Mouse (Mus musculus) adrenal gland, postnatal 14 days (tissue): ENCODE results near the gene Slc22a30. TPM values are rescaled to one million over a fixed set of nuclear protein-coding genes. Genes with fewer than 3 reads are reported as not detected.
"Not testable (repeated sequence)": the region's sequence is repeated elsewhere in the genome, so short reads cannot be mapped to it uniquely, and the experiment has no call there.

Source experiments
- DNase-seq: peaks from one replicate; pipeline ENCODE4 v3.0.0; 2021; ENCODE audit warnings: mixed read lengths
- long read RNA-seq, 2 experiments: library from polyadenylated mRNA; stranded (forward); transcript quantifications; one replicate each; pipeline ENCODE4 v2.0.0; 2021
- total RNA-seq: library from RNA; stranded (reverse); gene quantifications from 2 replicates; pipeline ENCODE4 v1.2.3, GENCODE M21; 2021

Gene Slc22a30
- total RNA-seq = not detected in 2 replicates
- long read RNA-seq, experiment 1 = 0 reads
- long read RNA-seq, experiment 2 = 0 reads

DNA sequence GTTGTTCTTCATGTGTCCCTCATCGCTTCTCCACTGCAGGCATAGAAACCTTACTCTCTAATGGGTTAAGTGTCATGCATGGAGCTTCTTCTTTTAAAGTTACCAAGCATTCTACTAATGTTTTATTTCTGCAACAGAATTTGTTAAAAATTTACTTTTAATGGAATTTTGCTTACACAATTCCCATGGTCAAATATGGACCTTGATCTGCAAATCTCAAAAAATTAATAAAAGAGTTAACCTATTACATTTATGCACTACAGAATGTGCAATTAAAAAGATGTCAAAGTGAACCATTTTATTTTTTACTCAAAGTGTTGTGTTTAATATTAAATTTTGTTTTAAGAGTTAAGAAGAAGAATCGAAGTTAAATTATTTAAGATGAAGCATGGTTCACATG lies at the start of gene Slc22a30:
TSS of gene Slc22a30 (minus strand) at position 101 of the 400 bp plus-strand sequence.
- DNase-seq = not testable (repeated sequence)

GRCm38 (mm10) chr19:8448321-8448720 lies 43.4 kb upstream of the Slc22a30 start:
- no peak for DNase-seq

- DNase-seq = no peak
Measured at GRCm38 (mm10) chr19:8447516-8447915, 42.6 kb upstream of the Slc22a30 start.

DNA sequence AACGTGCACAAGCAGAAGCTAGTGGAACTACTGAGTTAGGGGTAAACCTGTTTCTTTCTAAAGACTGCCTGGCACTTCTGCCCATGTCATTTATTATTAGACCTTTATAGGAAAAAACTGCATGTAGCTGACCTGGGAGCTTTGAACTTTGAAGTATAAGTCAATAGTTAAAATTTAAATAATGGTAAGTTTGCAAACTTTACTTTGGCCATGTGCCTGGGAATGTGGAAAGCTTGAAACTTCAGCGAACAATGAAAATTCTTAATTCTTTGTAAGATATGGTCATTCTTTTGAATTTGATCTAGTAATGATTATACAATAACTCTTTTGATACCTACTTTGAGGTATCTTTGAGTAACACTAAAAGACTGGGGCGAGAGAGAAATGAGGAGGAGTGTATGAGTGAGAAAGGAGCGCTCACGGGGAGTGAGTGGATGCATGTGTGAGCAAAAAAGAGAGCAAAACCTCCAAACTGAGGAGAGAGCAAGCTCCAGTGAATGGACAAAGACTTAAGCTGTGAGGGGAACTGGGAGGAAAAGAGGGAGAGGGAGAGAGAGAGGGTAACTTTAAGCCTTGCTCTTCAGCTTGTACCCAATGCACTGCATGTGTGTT lies 26.2 kb upstream of the Slc22a30 start:
- no peak for DNase-seq

- DNase-seq = not testable (repeated sequence)
Measured at GRCm38 (mm10) chr19:8407290-8408021, 2.5 kb upstream of the Slc22a30 start.

Other genes starting within 250 kb of the Slc22a30 start
- 2.6 TPM in 1 of 2 replicates, not detected in the other for gene Slc22a29, start 186.2 kb downstream of the Slc22a30 start, total RNA-seq
- gene Slc22a8, start 186.1 kb upstream of the Slc22a30 start, total RNA-seq = 0.15 and 0.53 TPM in 2 replicates
- not detected in 2 replicates for gene Slc22a6, start 212.9 kb upstream of the Slc22a30 start, total RNA-seq